Mouse (Mus musculus) thymus, postnatal 10 days (tissue): Measurements from ENCODE around the gene Npcd.

Source experiments
- DNase-seq, 2 experiments: peaks; one replicate each; pipeline ENCODE4 v3.0.0; 2021; ENCODE audit warnings: low spot score in 2 of 2

Npcd gene

DNA sequence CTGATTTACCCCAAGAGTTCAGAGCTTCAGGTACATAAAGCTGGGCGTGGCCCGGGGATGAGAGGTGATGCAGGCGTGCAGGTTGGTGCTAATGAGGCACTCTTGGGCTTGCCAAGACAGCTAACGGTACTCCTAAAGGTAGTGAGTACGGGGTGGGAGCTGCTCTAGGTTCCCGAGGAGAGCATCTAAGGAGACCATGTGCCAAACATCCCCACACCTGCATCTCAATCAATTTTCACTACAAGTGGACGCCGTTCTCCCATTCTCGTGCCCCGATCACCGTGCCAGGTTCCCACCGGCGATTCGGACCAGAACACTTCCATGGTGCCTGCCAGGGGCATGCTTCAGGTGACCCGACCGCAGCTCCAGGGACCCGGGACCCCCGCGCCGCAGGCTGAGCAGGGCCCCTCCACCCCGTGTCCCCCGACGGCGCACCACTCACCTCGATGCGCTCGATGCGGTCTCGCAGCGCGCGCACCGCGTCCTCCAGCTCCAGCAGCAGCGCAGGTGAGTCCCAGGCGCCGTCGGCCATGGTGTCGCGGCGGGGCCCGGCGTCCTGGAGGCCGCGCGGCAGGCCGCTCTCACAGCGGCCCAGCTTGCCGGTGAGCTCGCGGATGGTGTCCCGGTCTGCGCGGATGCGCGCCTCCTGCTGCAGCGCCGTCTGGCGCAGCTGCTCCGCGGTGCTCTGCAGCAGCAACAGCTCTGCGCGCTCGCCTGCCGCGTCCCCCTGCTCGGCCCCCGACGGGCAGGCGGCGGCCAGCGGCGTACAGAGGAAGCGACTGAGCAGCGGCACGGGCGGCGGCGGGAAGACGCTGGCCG lies 30.3 kb downstream of the Npcd start:
- peak in 1 of 2 experiments; percentile 21 for DNase-seq

DNA sequence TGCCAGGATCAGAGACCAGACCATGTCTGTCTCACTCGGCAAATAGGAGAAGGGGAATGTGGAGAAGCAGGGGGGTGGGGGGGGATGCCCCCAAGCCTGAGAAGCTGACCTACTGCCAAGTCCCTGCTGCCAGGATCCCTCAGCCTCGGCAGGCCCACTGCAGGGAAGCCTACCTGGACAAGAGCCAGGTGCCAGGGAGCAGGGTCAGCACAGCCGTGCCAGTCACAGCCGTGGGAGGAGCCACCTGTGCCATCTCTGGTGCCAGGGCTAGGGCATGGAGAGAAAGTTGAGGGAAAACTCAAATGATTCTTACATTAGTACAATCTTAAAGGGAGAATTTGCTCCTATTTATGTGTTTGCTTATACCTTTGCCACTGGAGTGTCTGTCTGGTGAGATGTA lies 31.7 kb downstream of the Npcd start:
- DNase-seq: no peak

DNA sequence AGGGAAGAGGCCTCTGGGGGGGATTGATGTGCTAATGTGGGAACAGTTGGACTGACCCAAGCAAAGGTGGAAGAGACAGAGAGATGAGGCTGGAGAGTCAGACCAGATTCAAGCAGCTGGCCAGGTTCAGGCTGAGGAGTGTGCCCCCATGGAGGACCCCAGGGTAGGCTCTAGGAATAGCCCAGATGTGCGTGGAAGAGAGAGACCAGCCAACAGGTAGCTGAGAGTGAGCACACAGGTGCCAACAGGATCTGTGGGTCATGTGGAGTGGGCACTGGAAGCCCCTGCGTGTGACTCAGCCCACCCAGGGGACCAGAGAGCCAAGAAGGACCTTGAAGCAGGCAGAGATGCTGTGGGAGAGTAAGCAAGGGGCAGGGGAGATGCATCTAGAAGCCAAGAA lies 32.4 kb downstream of the Npcd start:
- DNase-seq: no peak

DNA sequence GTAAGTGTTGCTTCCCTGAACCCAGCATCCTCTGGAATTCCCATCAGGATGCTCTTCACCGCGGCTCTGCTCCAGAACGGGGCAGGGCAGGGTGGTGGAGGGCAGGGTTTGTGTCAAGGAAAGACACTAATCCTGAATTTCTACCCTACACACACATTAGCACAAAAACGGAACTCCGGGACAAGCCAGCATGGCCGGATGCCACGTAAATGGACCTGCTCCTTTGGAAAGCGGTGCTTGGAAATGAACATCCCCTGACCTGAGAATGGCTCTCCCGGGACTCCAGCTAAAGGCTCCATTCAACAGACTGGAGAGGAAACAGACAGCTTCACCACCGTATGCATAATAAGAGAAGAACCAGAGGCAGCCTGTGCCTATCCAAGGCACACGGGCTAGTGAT lies 33.3 kb downstream of the Npcd start:
- DNase-seq: no peak

DNA sequence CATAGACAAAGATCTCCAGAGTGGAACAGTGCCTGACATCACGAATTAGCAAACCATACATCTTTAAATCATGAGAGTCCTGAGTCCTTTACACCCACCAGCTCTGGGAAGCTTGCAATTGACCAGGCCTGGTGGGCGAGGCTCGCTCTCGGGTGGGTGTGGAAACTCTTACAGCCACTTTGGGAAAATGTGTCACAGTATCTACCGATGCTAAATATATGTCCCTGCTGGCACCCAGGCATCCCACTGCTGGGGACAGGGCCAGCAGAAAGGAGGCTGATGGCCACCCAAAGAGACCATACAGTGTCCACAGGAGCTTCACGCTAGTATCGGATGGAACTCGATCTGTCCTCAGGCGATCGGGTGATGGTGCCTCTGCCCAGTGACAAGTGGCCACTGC lies 35.4 kb downstream of the Npcd start:
- DNase-seq: no peak

DNA sequence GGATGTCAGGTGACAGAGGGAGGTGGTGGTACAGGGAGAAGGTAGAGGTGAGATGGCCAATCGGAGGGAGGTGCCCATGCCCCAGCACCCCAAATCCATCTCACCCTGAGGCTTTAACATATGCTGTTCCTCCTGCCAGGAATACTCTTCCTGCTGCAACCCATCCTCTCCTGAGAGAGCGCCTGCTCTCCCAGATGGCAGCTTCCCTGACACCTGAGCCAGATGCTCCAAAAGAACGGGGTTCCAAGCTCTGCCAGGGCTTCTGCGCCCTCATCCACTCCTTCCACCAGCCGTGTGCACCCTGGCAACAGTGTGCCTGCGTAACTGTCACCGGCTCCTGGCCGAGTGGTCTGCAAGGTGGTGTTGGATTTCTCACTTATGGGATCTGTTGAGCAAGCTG lies 36.4 kb downstream of the Npcd start:
- DNase-seq: no peak

DNA sequence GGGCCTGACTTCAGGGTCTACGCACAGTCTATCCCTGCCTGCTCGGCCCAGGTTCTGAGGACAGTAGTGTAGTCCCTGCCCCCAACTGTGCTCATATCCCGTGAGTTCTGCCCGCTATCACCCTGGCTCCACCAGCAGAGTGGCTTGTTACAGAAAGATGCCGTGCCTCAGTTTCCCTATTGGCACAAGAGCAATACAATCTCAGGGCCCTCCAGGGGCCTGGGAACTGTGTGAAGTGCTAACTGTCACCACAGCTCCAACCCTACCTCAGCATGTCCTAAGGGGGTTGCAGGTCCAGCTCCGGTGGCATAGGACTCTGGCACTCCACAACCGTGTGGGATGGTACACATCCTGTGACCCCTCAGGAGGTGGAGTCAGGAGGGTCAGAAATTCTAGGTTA lies 36.9 kb downstream of the Npcd start:
- no peak for DNase-seq

DNA sequence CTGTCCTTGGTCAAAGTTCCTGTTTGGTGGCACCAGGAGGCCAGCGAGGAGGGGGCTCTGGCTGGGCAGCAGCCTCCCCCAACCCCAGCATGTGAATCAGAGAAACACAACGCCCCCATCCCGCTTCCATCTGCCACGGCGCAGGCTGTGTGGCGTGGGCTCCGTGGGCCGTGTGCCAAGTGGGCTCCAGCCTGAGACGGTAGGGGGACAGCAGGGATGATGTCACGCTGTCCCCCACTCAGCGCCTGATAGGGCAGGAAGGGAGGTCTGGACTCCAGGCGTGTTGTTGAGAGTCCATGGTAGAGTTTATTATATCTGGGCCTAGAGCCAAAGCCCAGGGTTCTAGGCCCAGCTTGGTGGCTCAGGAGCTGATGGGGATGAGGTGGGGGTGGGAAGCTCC lies 37.8 kb downstream of the Npcd start:
- no peak for DNase-seq

DNA sequence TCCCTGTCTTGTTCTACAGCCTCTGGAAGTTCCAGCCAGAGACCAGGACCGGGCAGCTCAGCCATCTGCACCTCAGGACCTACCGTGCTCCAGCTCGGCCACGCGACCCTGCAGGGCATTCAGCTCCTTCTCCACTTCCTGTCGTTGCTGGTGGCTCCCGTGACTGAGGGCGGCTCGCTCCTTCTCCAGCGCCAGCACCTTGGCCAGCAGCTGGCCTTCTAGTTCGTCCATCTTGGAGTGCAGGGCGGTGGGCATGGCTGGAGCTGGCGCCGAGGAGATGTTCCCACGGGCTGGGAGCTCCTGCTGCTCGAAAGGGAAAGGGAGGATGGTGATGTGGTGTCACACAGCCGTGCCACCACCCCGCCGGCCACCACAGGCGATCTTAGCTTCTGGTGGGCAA lies 39.9 kb downstream of the Npcd start:
- no peak for DNase-seq

DNA sequence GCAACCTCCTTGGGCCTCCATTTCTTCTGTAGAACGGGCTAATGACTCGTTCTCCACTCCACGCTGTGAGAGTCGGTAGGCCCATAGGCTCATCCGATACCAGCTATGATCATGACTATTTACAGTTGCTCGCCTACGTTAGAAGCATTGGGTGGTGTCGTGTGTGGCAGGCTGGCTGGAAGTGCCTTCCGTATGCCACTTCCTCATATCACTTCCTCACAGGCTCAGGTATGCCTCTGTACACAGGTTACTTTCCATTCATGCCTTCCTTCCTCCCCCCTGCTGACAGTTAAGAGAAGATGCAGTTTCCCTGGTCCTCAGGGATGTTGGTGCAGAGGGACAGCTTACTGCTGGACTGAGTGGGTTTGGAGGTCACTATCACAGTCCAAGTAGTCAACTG lies 41.0 kb downstream of the Npcd start:
- no peak for DNase-seq

DNA sequence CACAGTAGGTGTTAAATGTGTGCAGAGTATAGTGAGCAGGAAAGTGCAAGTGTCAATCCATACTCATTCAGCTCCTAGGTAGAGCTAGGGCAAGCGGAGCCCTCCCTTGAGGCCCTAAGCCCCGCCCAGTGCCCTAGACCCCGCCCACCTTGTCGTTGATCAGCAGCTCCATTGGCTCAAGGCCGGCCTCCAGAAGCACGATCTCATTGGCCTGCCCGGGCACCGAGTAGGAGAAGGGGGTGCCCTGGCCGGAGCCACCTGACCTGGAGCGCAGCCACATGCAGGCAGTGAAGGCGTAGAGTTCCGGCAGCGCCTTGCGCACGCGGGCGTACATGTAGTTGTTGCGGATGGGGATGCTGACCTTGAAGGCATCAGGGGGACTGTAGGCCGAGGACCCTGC lies 41.6 kb downstream of the Npcd start:
- DNase-seq: no peak

DNA sequence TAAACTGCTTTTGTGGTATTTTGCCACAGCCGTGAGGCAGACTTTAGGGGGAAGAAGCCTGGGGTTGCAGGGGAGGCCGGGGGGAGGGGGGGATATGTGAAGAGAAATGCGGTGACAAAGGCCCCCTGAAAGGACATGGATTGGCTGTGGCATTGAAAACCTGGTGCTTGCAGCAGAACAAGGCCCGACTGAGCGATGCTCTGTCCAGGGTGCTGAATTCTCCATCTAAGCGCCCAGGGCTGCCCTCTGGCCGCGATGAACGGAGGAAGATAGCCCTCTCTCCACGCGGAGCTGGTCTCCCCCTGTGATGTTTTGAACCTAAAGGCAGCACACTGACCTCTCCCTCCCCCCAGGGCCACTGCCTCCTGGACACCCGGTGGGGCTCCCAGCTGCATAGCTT lies 42.5 kb downstream of the Npcd start:
- peak in 1 of 2 experiments; percentile 66 for DNase-seq

DNA sequence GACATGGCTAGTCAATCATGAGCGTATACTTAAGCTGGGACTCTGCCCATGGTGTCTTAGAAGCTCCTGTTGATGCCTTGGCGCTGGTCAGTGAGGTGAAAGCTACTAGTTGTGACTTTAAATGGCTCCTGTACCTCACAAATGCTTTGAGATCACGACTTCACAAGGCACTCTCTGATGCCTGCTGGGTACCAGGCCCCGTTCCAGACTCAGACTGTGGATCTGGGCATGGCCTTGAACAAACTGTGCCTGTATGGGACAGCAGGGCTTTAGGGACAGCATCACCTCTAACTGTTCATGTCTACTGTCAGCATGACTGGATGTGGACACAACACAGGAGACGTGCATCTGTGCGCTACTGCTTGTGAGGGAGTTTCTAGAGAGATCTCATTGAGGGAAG lies 43.1 kb downstream of the Npcd start:
- no peak for DNase-seq

DNA sequence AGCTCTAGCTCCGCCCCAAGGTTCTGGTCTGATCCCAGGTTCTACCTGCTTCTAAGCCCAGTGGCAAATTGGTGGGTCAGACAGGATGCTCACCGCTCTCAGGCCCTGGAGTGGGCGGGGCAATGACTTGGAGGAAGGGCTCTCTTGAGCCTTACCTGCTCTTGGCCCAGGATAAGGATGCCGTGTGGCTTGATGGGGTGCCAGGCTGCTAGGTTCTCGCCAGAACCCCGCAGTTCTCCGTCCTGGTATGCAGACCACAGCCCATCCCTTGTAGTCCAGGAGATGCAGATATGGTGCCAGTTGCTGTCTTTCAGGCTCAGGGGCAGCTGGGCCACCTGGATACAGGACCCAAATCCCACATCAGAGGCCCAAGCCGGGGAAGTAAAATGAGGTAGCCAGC lies 43.9 kb downstream of the Npcd start:
- no peak for DNase-seq

DNA sequence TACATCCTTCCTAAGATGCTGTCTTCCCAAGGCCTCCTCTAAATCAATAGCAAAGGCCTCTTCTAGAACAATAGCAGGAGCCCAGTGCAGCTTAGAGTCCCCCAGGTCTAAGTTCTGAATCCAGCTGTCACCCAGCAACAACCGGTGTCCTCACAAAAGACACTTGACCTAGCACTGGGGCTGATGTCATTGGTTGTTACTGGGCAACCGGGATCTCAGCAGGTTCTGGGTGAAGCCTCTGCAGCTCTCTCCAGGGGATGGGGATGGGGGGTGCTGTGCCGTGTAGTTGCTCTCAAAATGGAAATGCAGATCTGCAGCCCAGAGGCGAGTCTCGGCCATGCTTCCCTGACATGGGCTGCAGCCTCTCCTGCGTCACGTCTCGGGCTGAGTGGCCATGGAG lies 46.2 kb downstream of the Npcd start:
- DNase-seq: no peak

DNA sequence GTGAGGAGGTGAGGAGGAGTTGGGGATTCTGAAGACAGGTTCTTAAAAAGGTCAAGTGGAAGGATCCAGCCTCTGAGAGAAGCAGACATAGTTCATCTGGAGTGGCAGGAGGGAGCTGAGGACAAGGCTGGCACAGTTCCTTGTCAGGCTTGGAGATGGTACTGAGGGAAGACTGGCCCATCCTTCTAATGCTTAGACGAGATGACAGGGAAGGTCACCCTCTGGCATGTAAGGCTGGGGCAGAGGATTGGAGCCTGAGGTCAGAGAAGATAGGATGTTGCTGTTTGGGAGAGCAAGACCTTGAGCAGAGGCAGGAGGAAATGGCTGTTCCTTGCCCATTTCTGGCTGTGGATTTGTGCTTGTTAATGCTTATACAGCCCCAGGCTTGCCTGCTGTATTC lies 49.0 kb downstream of the Npcd start:
- DNase-seq: no peak

DNA sequence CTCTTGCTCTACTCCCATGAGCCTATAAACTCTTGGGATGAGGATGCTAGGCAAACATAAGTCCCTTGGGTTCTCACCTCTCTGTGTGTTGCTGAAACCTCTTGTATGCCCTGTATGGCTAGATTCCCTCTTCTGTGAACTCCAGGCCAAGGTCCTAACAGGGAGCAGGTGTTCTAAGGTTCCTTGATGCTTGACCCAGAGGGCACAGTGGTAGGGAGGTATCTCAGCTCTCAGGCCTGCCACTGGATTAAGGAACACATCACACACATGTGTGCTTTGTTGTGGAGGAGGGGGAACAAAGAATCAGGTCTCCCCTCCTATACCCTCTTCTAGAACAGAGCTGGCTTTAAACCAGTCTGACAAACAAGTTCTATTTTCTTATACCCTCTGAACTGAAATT lies 56.3 kb downstream of the Npcd start, which contains the start of gene Dnal4:
Gene Dnal4, minus strand, starts transcription at position 101 of the 400 bp plus-strand sequence.
- DNase-seq: no peak

DNA sequence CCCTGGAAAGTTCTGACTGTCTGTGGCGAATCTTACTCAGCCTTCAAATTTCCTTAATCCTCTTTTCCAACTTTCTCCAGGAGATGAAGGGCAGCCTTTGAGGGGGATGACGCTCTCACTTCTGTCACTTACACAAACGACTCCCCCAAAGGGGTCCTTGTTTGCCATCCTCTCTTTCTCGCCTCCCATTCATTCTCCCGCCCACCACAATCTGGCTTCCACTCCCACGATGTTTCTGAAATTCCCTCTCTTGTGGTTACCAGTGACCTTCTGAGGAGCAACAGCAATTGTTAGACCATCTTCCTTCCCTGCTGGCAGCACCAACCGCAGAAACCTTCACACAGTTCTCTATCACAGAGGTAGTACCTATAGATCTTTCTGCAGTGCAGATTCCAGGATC lies 58.4 kb downstream of the Npcd start:
- DNase-seq: no peak

DNA sequence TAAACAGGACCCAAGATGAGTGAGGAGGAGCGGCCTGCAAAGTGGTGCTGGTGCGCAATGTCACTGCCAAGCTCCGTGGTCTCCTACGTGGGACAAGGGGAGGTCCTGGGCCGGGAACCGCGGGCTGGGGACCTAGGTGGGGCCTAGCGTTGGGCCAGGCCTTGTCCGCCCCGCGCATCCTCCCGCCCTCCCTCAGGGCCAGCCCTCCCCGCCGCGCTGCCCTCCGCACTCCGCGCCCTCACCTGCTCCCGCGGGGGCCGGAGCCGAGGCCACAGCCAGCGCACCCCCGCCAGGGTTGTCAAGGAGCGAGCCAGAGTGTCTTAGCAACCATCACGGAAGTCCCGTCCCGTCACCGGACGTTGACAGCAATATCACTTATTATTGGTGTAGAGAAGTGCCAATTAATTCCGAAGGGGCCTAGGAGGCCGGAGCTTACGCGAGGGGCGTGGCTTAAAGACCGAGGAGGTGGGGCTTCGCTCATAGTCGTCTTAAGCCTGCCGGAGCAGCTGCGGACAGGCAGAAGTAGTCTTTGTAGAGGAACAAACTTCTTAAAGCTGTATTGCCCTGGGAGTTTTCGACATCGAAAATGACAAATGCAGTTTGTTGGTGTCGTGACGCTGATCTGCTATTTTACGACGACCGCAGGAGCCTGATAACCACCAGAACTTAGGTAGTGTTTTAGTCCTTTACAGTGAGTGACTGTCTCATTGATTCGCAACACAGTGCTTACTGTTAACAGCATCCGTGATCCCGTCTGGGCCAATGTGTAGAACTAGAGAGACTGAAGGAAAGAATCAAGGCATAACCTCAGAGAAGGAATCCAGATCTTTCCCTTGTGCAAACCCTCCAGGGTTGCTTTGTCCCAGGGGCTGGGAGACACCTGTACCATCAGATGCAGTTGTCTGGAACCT lies 59.7 kb downstream of the Npcd start:
- DNase-seq: peak; percentile 96 to 98

DNA sequence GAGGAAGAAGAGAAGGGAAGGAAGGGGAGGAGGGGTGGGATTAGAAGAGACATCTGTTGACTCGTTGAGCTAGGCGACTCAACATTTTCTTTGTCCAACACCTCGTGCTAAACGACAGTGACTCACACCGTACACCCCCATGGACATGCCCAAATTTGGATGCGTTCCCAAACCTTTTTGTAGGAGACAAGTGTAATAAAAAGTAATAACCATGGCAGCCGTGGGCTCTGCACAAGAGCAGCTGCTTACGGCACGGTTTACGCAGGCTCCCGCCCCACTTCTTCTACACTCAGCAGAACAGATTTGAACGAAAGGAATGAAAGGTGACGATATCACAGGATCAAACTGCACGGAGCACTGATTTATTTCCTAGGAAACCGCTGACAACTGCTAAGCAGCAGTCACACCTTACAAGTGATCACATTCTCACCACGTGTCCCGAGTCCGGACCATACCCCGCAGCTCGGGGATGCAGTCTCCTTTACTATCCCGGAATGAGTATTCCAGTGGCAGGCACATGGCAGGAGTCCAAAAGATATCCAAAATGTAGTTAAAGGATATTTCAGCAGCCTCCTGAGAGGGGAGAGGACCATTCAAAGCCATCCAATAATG lies 63.3 kb downstream of the Npcd start:
- DNase-seq: no peak

DNA sequence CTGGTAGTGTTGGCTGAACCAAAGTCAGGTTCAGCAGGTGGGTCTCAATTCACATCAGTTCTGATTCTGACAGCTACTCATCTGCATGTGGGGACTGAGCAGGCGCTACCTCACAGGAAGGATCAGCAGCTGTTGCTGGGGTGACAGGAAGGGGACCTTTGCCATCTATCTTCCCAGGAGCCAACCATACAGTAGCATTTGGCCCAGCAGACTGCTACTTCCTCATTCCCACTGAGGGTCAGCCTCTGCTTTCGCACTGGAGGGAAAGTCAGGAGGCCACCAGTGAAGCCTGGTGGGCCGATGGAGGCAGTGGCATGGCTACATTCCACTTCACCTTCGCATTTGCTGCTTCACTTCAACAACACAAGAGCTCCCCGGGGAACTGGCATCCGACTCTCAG lies 65.7 kb downstream of the Npcd start:
- DNase-seq: no peak

DNA sequence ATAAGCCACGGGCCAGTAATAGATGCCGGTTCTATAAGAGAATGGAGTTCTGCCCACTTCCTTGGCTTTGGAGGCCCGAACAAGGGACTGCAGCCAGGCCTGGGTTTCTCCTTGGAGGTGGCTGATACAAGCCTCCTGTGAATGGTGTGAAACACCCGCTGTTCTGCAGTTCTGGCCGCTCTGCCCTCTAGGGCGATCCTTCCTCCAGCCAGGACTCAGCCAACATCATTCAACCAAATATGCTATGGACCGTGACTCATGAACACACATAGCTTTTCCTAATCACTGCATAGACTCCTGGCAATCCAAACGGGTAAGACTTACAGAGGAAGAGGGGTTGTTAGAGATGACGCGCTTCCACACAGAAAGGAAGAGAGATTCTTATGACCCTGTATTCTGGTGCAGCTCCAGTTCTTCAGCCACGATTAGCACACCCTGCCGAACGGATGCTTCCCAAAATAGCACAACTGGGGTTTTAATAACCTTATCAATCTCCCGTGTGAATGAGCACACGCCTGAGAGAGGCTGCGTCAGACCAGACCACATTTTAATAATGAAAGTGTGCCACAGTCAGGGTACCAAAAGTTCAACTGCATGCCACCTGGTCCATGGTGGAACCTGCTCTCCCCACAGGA lies 66.6 kb downstream of the Npcd start:
- no peak for DNase-seq
